Mouse (Mus musculus) embryonic facial prominence, embryonic 11.5 days (tissue): ENCODE measurements around the gene Shbg. TPM values are rescaled to one million over a fixed set of nuclear protein-coding genes. Genes with fewer than 3 reads are reported as not detected.

Source experiments
- ATAC-seq: fragments of 200-750 bp; cut with Nextera tagmentation; replicated peaks from 2 replicates; pipeline ENCODE4 v1.8.0; 2017; ENCODE audit warnings: low read depth; ENCODE audit not compliant: insufficient number of reproducible peaks, low FRiP score, low TSS enrichment
- DNase-seq: peaks from one replicate; pipeline ENCODE4 v3.0.0-alpha.2; 2015; ENCODE audit warnings: low spot score
- H3K27ac ChIP-seq: fragments of 300-500 bp; sonication (generic); replicated peaks from 2 replicates; pipeline ENCODE4 v1.5.1; 2014; ENCODE audit warnings: mild to moderate bottlenecking, low read depth, low read length, control low read depth
- H3K27me3 ChIP-seq: fragments of 300-500 bp; sonication (generic); 2 replicates; pipeline ENCODE4 v1.6.1; 2014; ENCODE audit warnings: mild to moderate bottlenecking, low read length, moderate library complexity, mixed read lengths; ENCODE audit not compliant: control insufficient read depth, insufficient read depth
- H3K36me3 ChIP-seq: fragments of 300-500 bp; sonication (generic); replicated peaks from 2 replicates; pipeline ENCODE4 v1.6.1; 2014; ENCODE audit warnings: low read depth, mild to moderate bottlenecking, low read length, moderate library complexity, mixed read lengths; ENCODE audit not compliant: control insufficient read depth, insufficient read depth
- H3K4me1 ChIP-seq: fragments of 300-500 bp; sonication (generic); 2 replicates; pipeline ENCODE4 v1.6.1; 2014; ENCODE audit warnings: low read length, mixed read lengths; ENCODE audit not compliant: control insufficient read depth, insufficient read depth
- H3K4me2 ChIP-seq: fragments of 300-500 bp; sonication (generic); 2 replicates; pipeline ENCODE4 v1.6.1; 2014; ENCODE audit warnings: low read depth, mild to moderate bottlenecking, control low read depth, low read length, moderate library complexity
- H3K4me3 ChIP-seq: fragments of 300-500 bp; sonication (generic); 2 replicates; pipeline ENCODE4 v1.5.1; 2014; ENCODE audit warnings: low read depth, low read length, control low read depth
- H3K9ac ChIP-seq: fragments of 300-500 bp; sonication (generic); replicated peaks from 2 replicates; pipeline ENCODE4 v1.6.1; 2014; ENCODE audit warnings: mild to moderate bottlenecking, control low read depth, low read length
- H3K9me3 ChIP-seq: fragments of 300-500 bp; sonication (generic); replicated peaks from 2 replicates; pipeline ENCODE4 v1.6.1; 2016; ENCODE audit warnings: mild to moderate bottlenecking, low read length, inconsistent platforms, mixed read lengths; ENCODE audit not compliant: control insufficient read depth
- WGBS: fragments of 180-500 bp; shearing (Covaris S2); extraction: QIAGEN DNeasy Blood & Tissue Kit; methylation state at CpG from one replicate; pipeline ENCODE4 v1.1.7; 2014; 5-methylcytosine and 5-hydroxymethylcytosine counted together
- polyA plus RNA-seq: library from polyadenylated mRNA; unstranded; fragments of >200 nt; fragmentation: Nextera tagmentation; extraction: Ambion mirVana; gene quantifications from 2 replicates; pipeline ENCODE4 v1.2.1, GENCODE M21; 2014

Gene Shbg
- polyA plus RNA-seq, 1 experiment from 2014 or later, result 0.14 TPM

DNA sequence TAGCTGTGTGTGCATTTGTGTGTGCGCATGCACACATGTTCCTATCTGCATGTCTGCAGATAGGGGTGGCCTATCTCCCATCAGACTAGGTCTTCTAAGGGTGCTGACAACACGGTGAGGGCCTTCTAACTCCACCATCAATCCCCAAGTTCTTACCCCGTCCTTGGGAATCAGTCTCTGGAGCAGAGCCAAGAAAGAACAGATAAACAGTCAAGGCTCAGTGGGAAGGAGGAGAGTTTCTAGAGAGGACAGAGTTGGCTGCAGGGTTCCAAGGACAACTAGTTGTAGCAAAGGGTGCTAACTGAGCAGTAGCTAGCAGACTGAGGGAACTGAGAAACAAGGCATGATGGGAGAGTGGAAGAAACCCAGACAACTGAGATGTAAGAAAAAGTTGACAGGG, 15.9 kb downstream of the Shbg start:
- Histone ChIP-seq H3K36me3 (no peaks in the 10 kb centered on the region), H3K27me3 (peaks cover 10% of the 10 kb centered on the region), H3K27ac (no peak overlapping the region), H3K9me3 (no peaks in the 10 kb centered on the region), H3K4me2 (no peak overlapping the region), H3K4me1 (peaks cover 4% of the 10 kb centered on the region), H3K4me3 (no peak overlapping the region), H3K9ac (no peak overlapping the region)
- WGBS, result 90% methylated on average over 3 of the region's 3 CpGs
- ATAC-seq, result no peak
- no peak for DNase-seq

DNA sequence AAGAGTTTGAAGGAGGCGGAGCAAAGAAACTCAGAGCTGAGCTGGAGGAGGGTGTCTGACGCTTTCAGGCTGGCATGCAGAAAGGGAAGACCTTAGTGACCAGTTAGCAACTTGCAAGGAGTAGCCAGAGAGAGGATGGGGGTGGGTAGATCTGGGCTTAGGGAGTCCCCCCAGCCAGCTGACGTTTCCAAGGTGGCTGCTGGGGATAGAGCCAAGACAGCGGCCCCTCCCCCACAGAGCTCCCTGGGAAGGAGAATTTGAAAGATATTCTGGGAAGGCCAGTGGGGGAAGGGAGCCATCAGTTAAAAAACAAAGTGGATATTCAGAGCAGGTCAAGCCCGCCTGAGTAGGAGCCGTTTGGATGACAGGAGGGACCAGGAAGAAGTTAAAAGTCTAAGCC, 17.6 kb downstream of the Shbg start:
- Histone ChIP-seq H3K9ac (no peak overlapping the region; the same call in 1 of the 2 replicates), H3K36me3 (no peaks in the 10 kb centered on the region), H3K4me1 (peaks cover 4% of the 10 kb centered on the region), H3K4me3 (no peak overlapping the region), H3K27me3 (peaks cover 9% of the 10 kb centered on the region), H3K9me3 (no peaks in the 10 kb centered on the region), H3K27ac (0 out of 2 replicates have a peak overlapping the region, but pooled peaks have one; percentile 16), H3K4me2 (no peak overlapping the region)
- whole genome bisulfite sequencing, result 7% methylated on average over 6 of the region's 6 CpGs
- no peak for ATAC-seq
- peak; percentile 76 for DNase-seq

DNA sequence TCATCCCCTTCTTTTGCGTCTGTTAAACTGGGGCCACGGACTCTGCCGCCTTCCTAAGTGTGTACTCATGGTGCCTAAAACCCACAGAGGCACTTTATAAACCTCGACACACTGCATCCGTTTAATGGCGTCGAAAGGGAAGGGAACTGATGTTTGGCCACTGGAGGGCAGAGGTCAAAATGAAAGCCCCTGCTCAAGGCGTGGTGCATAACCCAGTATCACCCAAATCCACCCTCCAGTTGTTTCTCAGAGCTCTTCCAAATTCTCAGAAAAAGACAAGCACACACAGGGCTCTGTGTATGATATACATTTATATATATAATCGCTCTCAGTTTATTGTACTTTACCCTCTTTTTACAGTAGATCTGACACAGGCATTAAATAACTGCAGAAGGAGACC, 18.3 kb downstream of the Shbg start:
- H3K27ac ChIP-seq, result no peak overlapping the region
- H3K4me3 ChIP-seq, result no peak overlapping the region
- H3K9ac ChIP-seq, result no peak overlapping the region
- peaks cover 4% of the 10 kb centered on the region for H3K4me1 ChIP-seq
- H3K27me3 ChIP-seq, result peaks cover 5% of the 10 kb centered on the region
- H3K4me2 ChIP-seq, result no peak overlapping the region
- H3K9me3 ChIP-seq, result no peaks in the 10 kb centered on the region
- DNase-seq (no peak), ATAC-seq (no peak)
- WGBS, result 7% methylated on average over 9 of the region's 9 CpGs
- H3K36me3 ChIP-seq, result no peaks in the 10 kb centered on the region

DNA sequence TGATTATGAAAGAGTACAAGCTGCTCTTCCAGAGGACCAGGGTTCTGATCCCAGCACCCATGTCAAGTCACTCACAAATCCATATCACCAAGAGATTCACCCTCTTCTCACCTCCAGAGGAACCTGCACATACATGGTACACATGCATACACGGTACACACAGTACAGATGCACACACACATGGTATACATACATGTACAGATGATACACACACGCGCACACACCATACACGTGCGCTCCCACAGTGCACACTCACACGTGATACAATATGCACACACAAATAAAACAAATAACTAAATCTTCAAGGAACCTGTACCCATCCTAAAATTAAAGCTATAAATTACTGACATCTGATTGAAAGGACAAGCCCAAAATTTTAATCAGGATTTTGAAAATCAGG, 22.9 kb downstream of the Shbg start:
- Histone ChIP-seq H3K36me3 (peaks cover 8% of the 10 kb centered on the region), H3K27ac (no peak overlapping the region), H3K9ac (no peak overlapping the region), H3K4me2 (no peak overlapping the region), H3K9me3 (no peaks in the 10 kb centered on the region), H3K4me3 (no peak overlapping the region), H3K27me3 (no peaks in the 10 kb centered on the region), H3K4me1 (no peaks in the 10 kb centered on the region)
- no peak for DNase-seq
- 97% methylated on average over 6 of the region's 6 CpGs for WGBS
- no peak for ATAC-seq

DNA sequence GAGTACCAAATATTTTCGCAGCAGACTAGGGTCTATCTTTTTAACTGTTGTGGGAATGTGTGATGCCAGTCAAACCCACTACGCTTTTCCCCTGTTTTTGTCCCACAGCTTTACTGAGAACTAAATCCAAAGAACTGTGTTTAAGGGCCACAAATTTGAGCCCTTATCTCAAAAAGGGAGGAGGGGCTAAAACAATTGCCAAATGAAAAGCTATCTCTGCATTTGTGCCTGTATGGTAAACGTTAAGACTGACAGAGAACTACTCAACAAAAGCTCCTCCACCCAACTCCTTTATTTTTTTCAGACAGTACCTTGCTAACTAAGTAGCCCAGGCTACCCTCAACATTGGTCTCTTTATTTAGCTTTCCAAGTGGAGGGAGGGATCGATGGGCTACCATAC, 24.9 kb downstream of the Shbg start:
- Histone ChIP-seq H3K36me3 (peaks cover 16% of the 10 kb centered on the region), H3K4me1 (no peaks in the 10 kb centered on the region), H3K27me3 (no peaks in the 10 kb centered on the region), H3K9me3 (no peaks in the 10 kb centered on the region), H3K27ac (no peak overlapping the region), H3K9ac (no peak overlapping the region), H3K4me3 (no peak overlapping the region), H3K4me2 (no peak overlapping the region)
- WGBS, result 94% methylated on average over 4 of the region's 4 CpGs
- DNase-seq, result no peak
- ATAC-seq, result no peak

DNA sequence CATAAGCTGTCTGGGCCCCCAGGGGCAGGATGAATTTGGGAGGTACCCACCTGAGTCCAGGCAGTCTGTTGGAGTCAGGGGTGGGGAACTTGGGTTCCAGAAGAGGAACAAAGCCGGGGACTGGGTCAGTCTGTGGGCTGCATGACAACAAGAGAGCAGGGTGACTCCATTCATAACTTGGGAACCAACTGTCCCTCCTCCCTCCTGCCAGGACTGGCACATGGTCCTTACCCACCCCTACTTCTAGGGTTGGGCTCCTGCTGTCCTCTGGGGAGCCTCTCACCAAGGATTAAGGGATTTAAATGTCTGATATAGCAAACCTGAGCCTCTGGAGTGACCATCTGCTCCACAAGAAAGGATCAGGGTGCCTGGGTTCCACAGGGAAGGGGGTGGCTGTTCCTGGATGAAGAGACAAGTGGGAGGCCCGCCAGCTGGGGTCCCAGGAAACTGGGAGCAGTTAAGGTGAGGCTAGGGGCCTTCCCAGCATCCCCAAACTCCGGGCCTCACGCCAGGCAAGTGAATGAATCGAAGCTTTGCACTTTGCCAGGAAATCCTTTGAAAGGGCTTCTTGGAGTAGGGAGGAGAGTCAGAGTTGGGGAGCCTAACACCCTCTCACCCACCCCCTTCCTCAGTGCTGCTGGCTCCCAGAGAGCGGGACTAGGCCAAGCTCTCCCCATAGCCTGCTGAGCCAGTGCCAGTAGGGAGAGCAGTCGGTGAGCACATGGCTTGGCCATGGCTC, 25.6 kb downstream of the Shbg start:
- 83% methylated on average over 7 of the region's 7 CpGs for WGBS
- H3K4me1 ChIP-seq, result no peaks in the 10 kb centered on the region
- H3K36me3 ChIP-seq, result peaks cover 16% of the 10 kb centered on the region
- no peak overlapping the region for H3K4me2 ChIP-seq
- no peak overlapping the region for H3K4me3 ChIP-seq
- ATAC-seq, result 0 out of 2 replicates have a peak, but pooled peaks have one; percentile 12
- H3K9ac ChIP-seq, result no peak overlapping the region
- no peaks in the 10 kb centered on the region for H3K9me3 ChIP-seq
- H3K27ac ChIP-seq, result no peak overlapping the region
- DNase-seq, result no peak
- H3K27me3 ChIP-seq, result no peaks in the 10 kb centered on the region

DNA sequence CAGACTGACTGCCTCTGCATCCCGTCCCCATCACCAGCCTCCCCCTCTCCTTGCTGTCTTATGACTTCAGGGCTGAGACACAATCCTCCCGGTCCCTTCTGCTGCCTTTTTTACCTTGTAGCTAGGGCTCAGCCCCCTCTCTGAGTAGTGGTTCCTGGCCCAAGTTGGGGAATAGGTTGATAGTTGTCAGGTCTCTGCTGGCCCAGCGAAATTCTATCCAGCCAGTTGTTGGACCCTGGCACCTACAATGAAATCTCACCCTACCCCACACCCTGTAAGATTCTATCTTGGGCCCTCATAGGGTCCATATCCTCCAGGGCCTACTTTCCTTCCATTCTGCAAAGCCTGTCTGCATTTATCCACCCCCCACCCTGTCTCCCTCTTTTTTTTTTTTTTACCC, 26.3 kb downstream of the Shbg start:
- Histone ChIP-seq H3K4me3 (no peak overlapping the region), H3K4me1 (no peaks in the 10 kb centered on the region), H3K36me3 (peaks cover 16% of the 10 kb centered on the region), H3K27ac (no peak overlapping the region), H3K27me3 (no peaks in the 10 kb centered on the region), H3K9me3 (no peaks in the 10 kb centered on the region), H3K4me2 (no peak overlapping the region), H3K9ac (no peak overlapping the region)
- no peak for ATAC-seq
- no peak for DNase-seq
- 78% methylated on average over 3 of the region's 3 CpGs for WGBS

DNA sequence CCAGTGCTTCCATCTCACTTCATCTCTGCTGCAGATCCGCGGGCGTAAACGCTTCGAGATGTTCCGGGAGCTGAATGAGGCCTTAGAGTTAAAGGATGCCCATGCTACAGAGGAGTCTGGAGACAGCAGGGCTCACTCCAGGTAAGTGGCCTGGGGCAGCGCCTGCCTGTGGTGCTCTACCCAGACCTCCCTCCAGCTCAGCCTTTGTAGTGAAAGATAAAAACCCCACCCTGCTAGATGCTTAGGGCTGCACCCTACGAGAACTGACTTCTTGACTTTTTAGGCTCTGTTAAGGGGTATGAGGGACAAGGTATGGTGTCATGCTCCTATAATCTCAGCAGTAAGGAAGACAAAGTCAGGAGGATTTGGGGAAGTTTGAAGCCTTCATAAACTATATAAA, 27.1 kb downstream of the Shbg start:
- no peaks in the 10 kb centered on the region for H3K27me3 ChIP-seq
- H3K9me3 ChIP-seq, result no peaks in the 10 kb centered on the region
- DNase-seq (no peak), ATAC-seq (no peak)
- no peak overlapping the region for H3K27ac ChIP-seq
- WGBS, result 93% methylated on average over 8 of the region's 8 CpGs
- H3K4me3 ChIP-seq, result no peak overlapping the region
- peaks cover 16% of the 10 kb centered on the region for H3K36me3 ChIP-seq
- no peaks in the 10 kb centered on the region for H3K4me1 ChIP-seq
- no peak overlapping the region for H3K4me2 ChIP-seq
- H3K9ac ChIP-seq, result no peak overlapping the region
